Mouse (Mus musculus): Measurements from ENCODE around the gene Zdhhc4. TPM values are rescaled to one million over a fixed set of nuclear protein-coding genes. Genes with fewer than 3 reads are reported as not detected.

Zdhhc4 gene
- total RNA-seq, 2 experiments from 2014 or later = 41.8 to 49.9 TPM

- DNase-seq (ENCODE audit: extremely low spot score in 1 of 2, low spot score in 1 of 2) = no peak
Measured at GRCm38 (mm10) chr5:143287774-143288328, 41.2 kb downstream of the Zdhhc4 start.

GRCm38 (mm10) chr5:143284762-143285161 lies 44.3 kb downstream of the Zdhhc4 start:
- DNase-seq (ENCODE audit: extremely low spot score in 1 of 2, low spot score in 1 of 2) = no peak

GRCm38 (mm10) chr5:143279247-143279646 lies 49.8 kb downstream of the Zdhhc4 start:
- no peak for DNase-seq (ENCODE audit: extremely low spot score in 1 of 2, low spot score in 1 of 2)

GRCm38 (mm10) chr5:143275761-143276160 lies 53.3 kb downstream of the Zdhhc4 start:
- DNase-seq (ENCODE audit: extremely low spot score in 1 of 2, low spot score in 1 of 2) = no peak

GRCm38 (mm10) chr5:143272540-143273330 lies 56.3 kb downstream of the Zdhhc4 start:
- DNase-seq (ENCODE audit: extremely low spot score in 1 of 2, low spot score in 1 of 2) = no peak

- no peak for DNase-seq (ENCODE audit: extremely low spot score in 1 of 2, low spot score in 1 of 2)
Measured at GRCm38 (mm10) chr5:143272108-143272507, 56.9 kb downstream of the Zdhhc4 start.

GRCm38 (mm10) chr5:143271642-143272041 lies 57.4 kb downstream of the Zdhhc4 start:
- DNase-seq (ENCODE audit: extremely low spot score in 1 of 2, low spot score in 1 of 2) = no peak

GRCm38 (mm10) chr5:143270151-143270519 lies 58.9 kb downstream of the Zdhhc4 start:
- DNase-seq (ENCODE audit: extremely low spot score in 1 of 2, low spot score in 1 of 2) = no peak

GRCm38 (mm10) chr5:143269363-143270150 lies 59.5 kb downstream of the Zdhhc4 start, which contains the start of gene Zfp316:
Gene Zfp316 (minus strand): TSS chr5:143270022.
- DNase-seq (ENCODE audit: extremely low spot score in 1 of 2, low spot score in 1 of 2) = peak; percentile 59 to 66

GRCm38 (mm10) chr5:143268985-143269362 lies 60.1 kb downstream of the Zdhhc4 start:
- DNase-seq (ENCODE audit: extremely low spot score in 1 of 2, low spot score in 1 of 2) = no peak

GRCm38 (mm10) chr5:143266794-143267193 lies 62.3 kb downstream of the Zdhhc4 start:
- DNase-seq (ENCODE audit: extremely low spot score in 1 of 2, low spot score in 1 of 2) = no peak

Other genes starting within 250 kb of the Zdhhc4 start
- gene Rnf216, start 216.3 kb downstream of the Zdhhc4 start, total RNA-seq (2021) = 10 to 100 TPM; 46.6 to 47.5 TPM
- under 1 TPM; 0.10 to 0.21 TPM for gene Olfr718-ps1, start 181.7 kb downstream of the Zdhhc4 start, total RNA-seq (2021)
- 10 to 100 TPM; 12.8 to 15.2 TPM for gene Rbak, start 148.5 kb downstream of the Zdhhc4 start, total RNA-seq (2021)
- gene Spdye4b, start 148.2 kb downstream of the Zdhhc4 start, total RNA-seq (2021) = not detected
- gene Spdye4a, start 102.4 kb downstream of the Zdhhc4 start, total RNA-seq (2021) = not detected
- gene Zfp12, start 94.1 kb downstream of the Zdhhc4 start, total RNA-seq (2021) = 10 to 100 TPM; 28.4 to 31.2 TPM
- gene Zfp316, start 59.2 kb downstream of the Zdhhc4 start, total RNA-seq (2021) = 10 to 100 TPM; 22.0 to 22.5 TPM
- gene Zfp853, start 35.6 kb downstream of the Zdhhc4 start, total RNA-seq (2021) = 1 to 10 TPM; 5.5 to 6.6 TPM
- 10 to 100 TPM; 23.4 to 25.2 TPM for gene E130309D02Rik, start 13.9 kb downstream of the Zdhhc4 start, total RNA-seq (2021)
- 1 to 10 TPM; 1.1 to 1.4 TPM for gene Grid2ip, start 28.1 kb upstream of the Zdhhc4 start, total RNA-seq (2021)
- gene Kdelr2, start 74.6 kb upstream of the Zdhhc4 start, total RNA-seq (2021) = 10 to 100 TPM; 34.6 to 39.0 TPM
- gene Daglb, start 135.3 kb upstream of the Zdhhc4 start, total RNA-seq (2021) = 10 to 100 TPM; 25.0 to 26.7 TPM
- 100 to 1,000 TPM; 409 to 455 TPM for gene Rac1, start 198.8 kb upstream of the Zdhhc4 start, total RNA-seq (2021)

Measured in layer of hippocampus, postnatal 25 days (tissue).